Mouse (Mus musculus): ENCODE measurements at regions not wholly inside any gene's neighbourhood (a gene's known extent, or its start where the extent isn't known, plus 50 kb on each side); places are given as distances from the start of the nearest gene placed in this dataset.

DNA sequence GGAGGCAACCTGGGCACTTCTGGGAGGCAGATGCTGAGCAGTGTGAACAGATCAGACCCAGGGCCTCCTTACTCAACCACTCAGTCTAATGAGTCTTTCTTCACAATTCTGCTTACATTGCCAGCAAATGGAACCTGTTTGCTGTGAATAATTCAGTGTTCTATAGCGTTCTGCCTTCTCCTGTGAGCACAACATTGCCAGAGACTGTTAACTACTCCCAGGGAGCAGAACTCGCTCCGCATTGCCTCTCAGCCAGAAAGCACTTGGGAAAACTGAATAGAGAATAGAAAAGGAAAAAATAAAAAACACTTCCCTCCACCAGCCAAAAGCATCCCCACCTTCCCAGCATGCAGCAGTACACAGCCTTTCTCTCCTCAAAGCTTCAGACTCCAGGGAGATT, 51.5 kb downstream of the Aym1 start:
- Histone ChIP-seq H3K36me3 (replicated peaks) (no peaks in the 10 kb centered on the region), H3K4me1 (ENCODE audit: insufficient read depth, low read depth, low read length) (no peaks in the 10 kb centered on the region), H3K9me3 (replicated peaks) (peaks cover 87% of the 10 kb centered on the region), H3K4me3 (ENCODE audit: low read depth, low read length) (no peak overlapping the region), H3K27me3 (ENCODE audit: insufficient read depth, low read length) (no peaks in the 10 kb centered on the region)
- ATAC-seq (ENCODE audit: extremely low read depth, insufficient number of reproducible peaks, low FRiP score, poor library complexity, severe bottlenecking) (no peak), DNase-seq (ENCODE audit: low spot score) (no peak)
- TF ChIP-seq CTCF (IDR thresholded peaks at IDR 0.05; ENCODE audit: low read depth, low read length) (no peak), GATA2 (IDR thresholded peaks at IDR 0.05; ENCODE audit: borderline replicate concordance, low read depth, low read length) (no peak), GATA1 (IDR thresholded peaks at IDR 0.05; ENCODE audit: borderline replicate concordance, low read length) (no peak), TAL1 (conservative IDR thresholded peaks at IDR 0.05; ENCODE audit: low read depth, low read length) (no peak)

DNA sequence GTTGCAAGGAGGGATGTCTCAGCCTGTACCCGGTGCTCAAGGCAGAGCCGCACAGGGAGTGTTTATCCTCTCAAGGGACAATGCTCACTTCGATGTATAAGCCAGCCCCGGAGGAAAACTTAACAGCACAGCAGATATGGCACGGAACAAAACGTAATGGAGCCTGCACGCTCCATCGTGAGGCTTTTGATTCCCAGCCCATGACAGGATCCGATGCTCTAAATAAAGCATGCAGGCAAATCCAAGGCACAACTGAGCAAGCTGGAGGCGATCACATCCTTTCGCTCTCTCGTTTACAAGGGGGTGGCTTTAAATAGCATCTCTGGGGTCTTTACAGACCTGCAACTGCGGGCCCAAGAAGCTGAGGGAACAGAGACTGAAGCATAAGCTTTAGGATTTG, 53.9 kb downstream of the Aym1 start:
- ATAC-seq (ENCODE audit: extremely low read depth, insufficient number of reproducible peaks, low FRiP score, poor library complexity, severe bottlenecking) (no peak), DNase-seq (ENCODE audit: low spot score) (no peak)
- H3K4me3 ChIP-seq (ENCODE audit: low read depth, low read length) = no peak overlapping the region
- H3K36me3 ChIP-seq (replicated peaks) = no peaks in the 10 kb centered on the region
- H3K9me3 ChIP-seq (replicated peaks) = peaks cover 84% of the 10 kb centered on the region
- no peaks in the 10 kb centered on the region for H3K27me3 ChIP-seq (ENCODE audit: insufficient read depth, low read length)
- TF ChIP-seq POLR2AphosphoS5 (IDR thresholded peaks at IDR 0.05; ENCODE audit: insufficient replicate concordance, low read depth, low read length) (no peak), TAL1 (conservative IDR thresholded peaks at IDR 0.05; ENCODE audit: low read depth, low read length) (no peak), CTCF (IDR thresholded peaks at IDR 0.05; ENCODE audit: low read depth, low read length) (no peak), GATA1 (IDR thresholded peaks at IDR 0.05; ENCODE audit: borderline replicate concordance, low read length) (no peak), GATA2 (IDR thresholded peaks at IDR 0.05; ENCODE audit: borderline replicate concordance, low read depth, low read length) (no peak)
- H3K4me1 ChIP-seq (ENCODE audit: insufficient read depth, low read depth, low read length) = no peaks in the 10 kb centered on the region

DNA sequence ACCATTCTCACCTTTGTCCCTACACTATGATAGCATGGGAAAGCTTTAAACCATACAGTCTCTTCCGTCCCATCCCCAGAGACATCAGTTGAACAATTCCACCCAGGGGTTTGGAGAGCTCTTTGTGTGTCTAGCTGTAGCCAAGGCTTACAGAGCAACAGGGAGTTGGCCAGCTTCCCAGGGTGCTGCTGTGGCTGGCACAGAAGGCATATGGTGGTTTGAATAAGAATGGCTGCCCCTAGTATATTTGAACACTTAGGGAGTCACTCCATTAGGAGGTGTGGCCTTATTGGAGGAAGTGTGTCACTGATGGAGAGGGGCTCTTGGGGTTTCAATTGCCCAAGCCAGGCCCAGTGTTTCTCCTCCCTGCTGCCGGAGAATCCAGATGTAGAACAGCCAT, 57.5 kb downstream of the Aym1 start:
- Histone ChIP-seq H3K4me1 (ENCODE audit: insufficient read depth, low read depth, low read length) (no peaks in the 10 kb centered on the region), H3K36me3 (replicated peaks) (no peaks in the 10 kb centered on the region), H3K4me3 (ENCODE audit: low read depth, low read length) (no peak overlapping the region), H3K27me3 (ENCODE audit: insufficient read depth, low read length) (no peaks in the 10 kb centered on the region), H3K9me3 (replicated peaks) (peaks cover 83% of the 10 kb centered on the region)
- no peak for TF ChIP-seq TAL1 (conservative IDR thresholded peaks at IDR 0.05; ENCODE audit: low read depth, low read length)
- no peak for TF ChIP-seq CTCF (IDR thresholded peaks at IDR 0.05; ENCODE audit: low read depth, low read length)
- no peak for TF ChIP-seq POLR2AphosphoS5 (IDR thresholded peaks at IDR 0.05; ENCODE audit: insufficient replicate concordance, low read depth, low read length)
- TF ChIP-seq GATA1 (IDR thresholded peaks at IDR 0.05; ENCODE audit: borderline replicate concordance, low read length) = no peak
- no peak for TF ChIP-seq GATA2 (IDR thresholded peaks at IDR 0.05; ENCODE audit: borderline replicate concordance, low read depth, low read length)
- no peak for ATAC-seq (ENCODE audit: extremely low read depth, insufficient number of reproducible peaks, low FRiP score, poor library complexity, severe bottlenecking)
- DNase-seq (ENCODE audit: low spot score) = no peak

DNA sequence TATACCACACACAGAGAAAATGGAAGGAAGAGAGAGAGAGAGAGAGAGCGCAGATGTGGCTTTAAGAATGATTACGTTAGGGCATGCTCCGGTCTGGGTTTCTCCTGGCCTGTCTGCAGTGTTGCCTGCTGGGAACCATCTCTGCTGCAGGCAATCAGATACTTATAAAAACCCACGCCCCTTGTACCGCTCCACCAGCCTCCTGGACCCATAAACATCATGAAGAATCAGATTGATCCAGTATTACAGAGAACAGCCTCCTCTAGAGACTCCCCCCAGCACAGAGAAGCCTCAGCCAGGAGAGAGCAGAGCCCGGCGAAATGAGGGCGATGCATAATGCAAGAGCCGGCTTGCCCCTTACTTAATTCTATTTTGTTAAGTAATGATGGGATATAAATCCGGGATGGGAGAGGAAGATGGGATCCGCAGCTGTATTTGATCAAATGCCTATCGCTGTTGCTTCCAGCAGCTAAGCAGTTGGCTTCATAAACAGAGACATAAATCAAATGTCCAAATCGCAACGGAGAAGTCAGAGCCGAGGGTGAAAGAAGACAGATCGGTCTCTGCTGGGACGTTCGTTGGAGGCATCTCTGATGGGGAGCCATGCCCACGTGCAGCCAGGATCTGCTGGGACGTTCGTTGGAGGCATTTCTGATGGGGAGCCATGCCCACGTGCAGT, 61.4 kb downstream of the Aym1 start:
- Histone ChIP-seq H3K27me3 (ENCODE audit: insufficient read depth, low read length) (no peaks in the 10 kb centered on the region), H3K4me3 (ENCODE audit: low read depth, low read length) (no peak overlapping the region), H3K9me3 (replicated peaks) (peaks cover 81% of the 10 kb centered on the region), H3K36me3 (replicated peaks) (no peaks in the 10 kb centered on the region), H3K4me1 (ENCODE audit: insufficient read depth, low read depth, low read length) (no peaks in the 10 kb centered on the region)
- no peak for DNase-seq (ENCODE audit: low spot score)
- TF ChIP-seq CTCF (IDR thresholded peaks at IDR 0.05; ENCODE audit: low read depth, low read length) = no peak
- TF ChIP-seq GATA1 (IDR thresholded peaks at IDR 0.05; ENCODE audit: borderline replicate concordance, low read length) = no peak
- no peak for TF ChIP-seq POLR2AphosphoS5 (IDR thresholded peaks at IDR 0.05; ENCODE audit: insufficient replicate concordance, low read depth, low read length)
- TF ChIP-seq TAL1 (conservative IDR thresholded peaks at IDR 0.05; ENCODE audit: low read depth, low read length) = no peak
- no peak for TF ChIP-seq GATA2 (IDR thresholded peaks at IDR 0.05; ENCODE audit: borderline replicate concordance, low read depth, low read length)
- no peak for ATAC-seq (ENCODE audit: extremely low read depth, insufficient number of reproducible peaks, low FRiP score, poor library complexity, severe bottlenecking)

DNA sequence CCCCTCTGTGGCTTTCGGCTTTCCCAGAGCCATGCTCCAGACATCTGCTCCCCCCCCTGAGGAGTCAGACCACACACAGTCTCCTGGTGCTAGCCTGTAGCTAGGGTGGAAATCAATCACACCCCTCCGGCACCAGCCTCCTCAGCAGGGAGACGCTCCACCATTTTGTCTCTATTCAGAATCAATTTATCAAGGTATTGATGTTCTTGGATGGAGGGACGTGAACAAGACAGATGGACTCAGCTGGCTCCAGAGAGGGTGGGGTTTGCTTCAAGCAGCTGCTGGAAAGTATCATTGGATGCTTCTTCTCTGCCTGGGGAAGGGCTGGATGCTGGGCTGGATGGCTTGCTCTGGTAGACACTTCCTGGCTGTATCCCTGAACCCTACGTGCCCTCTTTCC, 63.5 kb downstream of the Aym1 start:
- H3K36me3 ChIP-seq (replicated peaks) = no peaks in the 10 kb centered on the region
- no peak for TF ChIP-seq GATA1 (IDR thresholded peaks at IDR 0.05; ENCODE audit: borderline replicate concordance, low read length)
- no peak for TF ChIP-seq TAL1 (conservative IDR thresholded peaks at IDR 0.05; ENCODE audit: low read depth, low read length)
- TF ChIP-seq POLR2AphosphoS5 (IDR thresholded peaks at IDR 0.05; ENCODE audit: insufficient replicate concordance, low read depth, low read length) = no peak
- TF ChIP-seq GATA2 (IDR thresholded peaks at IDR 0.05; ENCODE audit: borderline replicate concordance, low read depth, low read length) = no peak
- TF ChIP-seq CTCF (IDR thresholded peaks at IDR 0.05; ENCODE audit: low read depth, low read length) = no peak
- no peak overlapping the region for H3K4me3 ChIP-seq (ENCODE audit: low read depth, low read length)
- no peaks in the 10 kb centered on the region for H3K4me1 ChIP-seq (ENCODE audit: insufficient read depth, low read depth, low read length)
- ATAC-seq (ENCODE audit: extremely low read depth, insufficient number of reproducible peaks, low FRiP score, poor library complexity, severe bottlenecking) (no peak), DNase-seq (ENCODE audit: low spot score) (no peak)
- H3K9me3 ChIP-seq (replicated peaks) = peaks cover 78% of the 10 kb centered on the region
- no peaks in the 10 kb centered on the region for H3K27me3 ChIP-seq (ENCODE audit: insufficient read depth, low read length)

DNA sequence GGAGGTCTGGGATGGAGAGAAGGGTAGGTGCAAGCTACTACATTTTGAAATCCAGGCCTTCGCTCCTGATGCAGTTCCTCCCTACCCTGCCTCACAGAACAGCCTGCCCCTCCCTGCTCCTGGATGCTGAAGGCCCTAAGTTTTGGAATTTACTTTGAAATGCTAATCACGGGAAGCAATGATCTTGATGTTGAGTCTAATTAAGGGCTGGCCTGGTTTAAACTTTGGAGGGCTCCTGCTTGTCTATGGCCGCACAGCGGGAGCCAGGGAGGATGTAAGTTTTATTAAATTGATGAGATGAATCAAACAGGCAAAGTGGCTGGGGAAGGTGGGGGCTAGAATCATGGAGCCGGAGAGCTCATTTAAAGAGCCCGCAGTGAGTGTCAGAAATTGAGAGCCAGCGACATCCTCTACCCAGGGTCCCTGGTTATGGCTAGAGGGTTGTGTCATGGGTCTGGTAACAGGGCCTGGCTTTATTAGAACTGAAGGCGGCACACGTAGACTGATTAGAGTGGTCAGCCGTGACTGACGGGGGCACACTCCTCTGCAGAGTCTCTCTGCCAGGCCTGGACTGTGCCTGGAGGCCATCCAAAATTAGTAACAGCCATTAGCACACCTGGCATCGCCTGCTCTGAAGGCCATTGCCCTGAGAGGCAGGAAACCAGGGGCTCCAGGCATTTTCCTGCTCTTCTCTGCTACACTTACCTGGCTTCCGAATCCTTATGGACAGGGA, 65.1 kb downstream of the Aym1 start:
- peaks cover 84% of the 10 kb centered on the region for H3K9me3 ChIP-seq (replicated peaks)
- no peak overlapping the region for H3K4me3 ChIP-seq (ENCODE audit: low read depth, low read length)
- H3K36me3 ChIP-seq (replicated peaks) = no peaks in the 10 kb centered on the region
- H3K4me1 ChIP-seq (ENCODE audit: insufficient read depth, low read depth, low read length) = no peaks in the 10 kb centered on the region
- ATAC-seq (ENCODE audit: extremely low read depth, insufficient number of reproducible peaks, low FRiP score, poor library complexity, severe bottlenecking) = no peak
- no peaks in the 10 kb centered on the region for H3K27me3 ChIP-seq (ENCODE audit: insufficient read depth, low read length)
- no peak for TF ChIP-seq TAL1 (conservative IDR thresholded peaks at IDR 0.05; ENCODE audit: low read depth, low read length)
- TF ChIP-seq GATA1 (IDR thresholded peaks at IDR 0.05; ENCODE audit: borderline replicate concordance, low read length) = no peak
- no peak for TF ChIP-seq POLR2AphosphoS5 (IDR thresholded peaks at IDR 0.05; ENCODE audit: insufficient replicate concordance, low read depth, low read length)
- TF ChIP-seq GATA2 (IDR thresholded peaks at IDR 0.05; ENCODE audit: borderline replicate concordance, low read depth, low read length) = no peak
- no peak for TF ChIP-seq CTCF (IDR thresholded peaks at IDR 0.05; ENCODE audit: low read depth, low read length)
- no peak for DNase-seq (ENCODE audit: low spot score)
